Mouse (Mus musculus): ENCODE results near the gene Plcb4. TPM values are rescaled to one million over a fixed set of nuclear protein-coding genes. Genes with fewer than 3 reads are reported as not detected.

Gene Plcb4
- polyA plus RNA-seq, 1 experiment, result 20.3 TPM

DNA sequence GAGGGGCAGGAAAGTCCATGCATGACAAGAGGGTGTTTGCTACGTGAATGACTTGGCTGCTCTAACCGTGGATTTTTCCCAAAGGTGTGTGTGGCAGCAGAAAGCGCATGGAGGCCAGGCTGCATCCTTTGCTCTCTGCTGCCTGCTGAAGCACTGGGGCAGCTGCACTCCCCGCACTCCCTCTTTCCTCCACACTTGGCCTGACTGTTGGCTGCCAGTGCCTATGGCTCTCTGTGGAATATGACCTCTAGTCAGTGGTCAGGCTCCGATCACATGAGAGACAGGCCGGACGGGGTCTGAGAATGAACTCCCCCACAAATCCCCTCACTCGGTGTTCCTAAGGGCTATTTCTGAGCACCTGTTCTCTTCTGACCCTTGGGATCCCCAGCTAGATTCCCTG is 297.0 kb downstream of the Plcb4 start:
- no peak overlapping the region for H3K4me3 ChIP-seq (replicated peaks; ENCODE audit: extremely low read depth, low read depth, low read length)
- TF ChIP-seq CTCF (IDR thresholded peaks at IDR 0.05; ENCODE audit: insufficient read depth, low read length) (no peak), POLR2A (IDR thresholded peaks at IDR 0.05; ENCODE audit: borderline replicate concordance, extremely low read depth, low read depth, low read length) (no peak)
- peaks cover 23% of the 10 kb centered on the region for H3K4me1 ChIP-seq (ENCODE audit: control insufficient read depth, insufficient read depth, low read length)
- no peak for DNase-seq
- WGBS, result 88% methylated on average over 8 of the region's 8 CpGs

GRCm38 (mm10) chr2:135957689-135958088 is 298.9 kb downstream of the Plcb4 start:
- 36% methylated on average over 7 of the region's 7 CpGs for WGBS
- TF ChIP-seq POLR2A (IDR thresholded peaks at IDR 0.05; ENCODE audit: borderline replicate concordance, extremely low read depth, low read depth, low read length) (no peak), CTCF (IDR thresholded peaks at IDR 0.05; ENCODE audit: insufficient read depth, low read length) (peak; percentile 94)
- peak; percentile 39 for DNase-seq
- peaks cover 23% of the 10 kb centered on the region for H3K4me1 ChIP-seq (ENCODE audit: control insufficient read depth, insufficient read depth, low read length)
- no peak overlapping the region for H3K4me3 ChIP-seq (replicated peaks; ENCODE audit: extremely low read depth, low read depth, low read length)

DNA sequence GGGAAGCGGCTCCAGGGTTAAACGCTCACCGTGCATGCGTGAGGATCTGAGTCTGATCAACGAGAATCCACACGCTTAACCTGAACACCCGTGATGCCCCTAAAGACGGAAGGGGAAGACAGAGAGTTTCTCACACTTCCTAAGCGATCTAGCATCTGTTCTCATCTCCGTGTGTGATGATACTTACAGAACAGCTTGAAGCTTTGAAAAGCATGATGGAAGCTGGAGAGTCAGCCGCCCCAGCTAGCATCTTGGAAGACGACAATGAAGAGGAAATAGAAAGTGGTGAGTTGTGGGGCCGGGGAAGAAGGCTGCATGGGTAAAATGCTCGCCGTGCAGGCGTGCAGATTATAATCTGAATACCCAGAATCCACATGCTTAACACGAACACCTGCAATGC is 299.6 kb downstream of the Plcb4 start:
- no peak for DNase-seq
- TF ChIP-seq POLR2A (IDR thresholded peaks at IDR 0.05; ENCODE audit: borderline replicate concordance, extremely low read depth, low read depth, low read length), result no peak
- no peak for TF ChIP-seq CTCF (IDR thresholded peaks at IDR 0.05; ENCODE audit: insufficient read depth, low read length)
- WGBS, result 95% methylated on average over 17 of the region's 17 CpGs
- Histone ChIP-seq H3K4me1 (ENCODE audit: control insufficient read depth, insufficient read depth, low read length) (peaks cover 23% of the 10 kb centered on the region), H3K4me3 (replicated peaks; ENCODE audit: extremely low read depth, low read depth, low read length) (no peak overlapping the region)

GRCm38 (mm10) chr2:135963089-135963488 is 304.3 kb downstream of the Plcb4 start:
- TF ChIP-seq CTCF (IDR thresholded peaks at IDR 0.05; ENCODE audit: insufficient read depth, low read length) (no peak), POLR2A (IDR thresholded peaks at IDR 0.05; ENCODE audit: borderline replicate concordance, extremely low read depth, low read depth, low read length) (no peak)
- 84% methylated on average over 14 of the region's 14 CpGs for WGBS

DNA sequence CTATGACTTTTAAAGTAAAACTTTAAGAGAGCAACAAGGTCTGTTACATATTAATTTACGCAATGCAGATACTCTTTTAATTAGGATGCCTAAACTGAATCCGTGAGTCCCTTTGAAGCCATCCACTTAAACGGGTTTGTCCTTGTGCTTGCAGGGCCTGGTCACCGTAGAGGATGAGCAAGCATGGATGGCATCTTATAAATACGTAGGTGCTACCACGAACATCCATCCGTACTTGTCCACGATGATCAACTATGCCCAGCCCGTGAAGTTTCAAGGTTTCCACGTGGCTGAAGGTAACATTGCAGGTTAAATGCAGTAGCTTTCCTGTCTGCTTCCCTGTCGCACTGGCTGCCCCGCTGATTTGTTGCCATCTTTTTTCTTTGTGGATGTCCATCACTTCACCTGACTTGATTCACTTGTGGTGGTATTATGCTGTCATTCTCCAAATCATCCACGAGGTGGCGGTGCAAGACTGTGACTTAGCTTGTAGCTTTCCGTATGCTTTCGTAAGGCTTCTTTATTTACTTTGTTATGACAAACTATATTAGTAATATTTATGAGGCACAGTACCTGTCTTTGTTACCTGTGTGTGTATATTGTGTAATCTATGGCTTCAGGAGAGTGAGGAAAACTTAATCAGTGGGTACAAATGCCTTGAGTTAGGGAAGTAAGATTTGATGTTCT is 308.2 kb downstream of the Plcb4 start:
- 54% methylated on average over 16 of the region's 16 CpGs for WGBS
- DNase-seq, result peak; percentile 47
- Histone ChIP-seq H3K4me3 (replicated peaks; ENCODE audit: extremely low read depth, low read depth, low read length) (no peak overlapping the region), H3K4me1 (ENCODE audit: control insufficient read depth, insufficient read depth, low read length) (no peaks in the 10 kb centered on the region)
- no peak for TF ChIP-seq POLR2A (IDR thresholded peaks at IDR 0.05; ENCODE audit: borderline replicate concordance, extremely low read depth, low read depth, low read length)
- TF ChIP-seq CTCF (IDR thresholded peaks at IDR 0.05; ENCODE audit: insufficient read depth, low read length), result peak; percentile 33; the same call in 1 of the 2 replicates

More at GRCm38 (mm10) chr2:135963089-135963488, 304.3 kb downstream of the Plcb4 start:
- DNase-seq, result no peak
- H3K4me3 ChIP-seq (replicated peaks; ENCODE audit: extremely low read depth, low read depth, low read length), result no peak overlapping the region
- H3K4me1 ChIP-seq (ENCODE audit: control insufficient read depth, insufficient read depth, low read length), result no peaks in the 10 kb centered on the region

- Histone ChIP-seq H3K4me1 (ENCODE audit: control insufficient read depth, insufficient read depth, low read length) (no peaks in the 10 kb centered on the region), H3K4me3 (replicated peaks; ENCODE audit: extremely low read depth, low read depth, low read length) (no peak overlapping the region)
- TF ChIP-seq POLR2A (IDR thresholded peaks at IDR 0.05; ENCODE audit: borderline replicate concordance, extremely low read depth, low read depth, low read length) (no peak), CTCF (IDR thresholded peaks at IDR 0.05; ENCODE audit: insufficient read depth, low read length) (no peak)
- WGBS, result 94% methylated on average over 12 of the region's 12 CpGs
- no peak for DNase-seq
These were observed 309.3 kb downstream of the Plcb4 start for GRCm38 (mm10) chr2:135968159-135968558.

GRCm38 (mm10) chr2:135970902-135971301 is 312.1 kb downstream of the Plcb4 start:
- TF ChIP-seq POLR2A (IDR thresholded peaks at IDR 0.05; ENCODE audit: borderline replicate concordance, extremely low read depth, low read depth, low read length), result no peak
- no peak for TF ChIP-seq CTCF (IDR thresholded peaks at IDR 0.05; ENCODE audit: insufficient read depth, low read length)
- no peak for DNase-seq
- Histone ChIP-seq H3K4me1 (ENCODE audit: control insufficient read depth, insufficient read depth, low read length) (no peaks in the 10 kb centered on the region), H3K4me3 (replicated peaks; ENCODE audit: extremely low read depth, low read depth, low read length) (no peak overlapping the region)
- WGBS, result 95% methylated on average over 4 of the region's 4 CpGs

GRCm38 (mm10) chr2:135975978-135976377 is 317.2 kb downstream of the Plcb4 start:
- 85% methylated on average over 9 of the region's 9 CpGs for WGBS
- no peak for DNase-seq
- no peak overlapping the region for H3K4me3 ChIP-seq (replicated peaks; ENCODE audit: extremely low read depth, low read depth, low read length)
- no peaks in the 10 kb centered on the region for H3K4me1 ChIP-seq (ENCODE audit: control insufficient read depth, insufficient read depth, low read length)
- no peak for TF ChIP-seq POLR2A (IDR thresholded peaks at IDR 0.05; ENCODE audit: borderline replicate concordance, extremely low read depth, low read depth, low read length)
- TF ChIP-seq CTCF (IDR thresholded peaks at IDR 0.05; ENCODE audit: insufficient read depth, low read length), result no peak

GRCm38 (mm10) chr2:135978790-135979189 is 320.0 kb downstream of the Plcb4 start:
- no peak for TF ChIP-seq CTCF (IDR thresholded peaks at IDR 0.05; ENCODE audit: insufficient read depth, low read length)
- TF ChIP-seq POLR2A (IDR thresholded peaks at IDR 0.05; ENCODE audit: borderline replicate concordance, extremely low read depth, low read depth, low read length), result no peak
- Histone ChIP-seq H3K4me1 (ENCODE audit: control insufficient read depth, insufficient read depth, low read length) (no peaks in the 10 kb centered on the region), H3K4me3 (replicated peaks; ENCODE audit: extremely low read depth, low read depth, low read length) (no peak overlapping the region)
- DNase-seq, result no peak
- 73% methylated on average over 5 of the region's 5 CpGs for WGBS

GRCm38 (mm10) chr2:135980428-135980827 is 321.6 kb downstream of the Plcb4 start:
- 55% methylated on average over 1 of the region's 1 CpGs for WGBS
- no peak for DNase-seq

More at GRCm38 (mm10) chr2:135980428-135980827, 321.6 kb downstream of the Plcb4 start:
- no peak overlapping the region for H3K4me3 ChIP-seq (replicated peaks; ENCODE audit: extremely low read depth, low read depth, low read length)
- TF ChIP-seq CTCF (IDR thresholded peaks at IDR 0.05; ENCODE audit: insufficient read depth, low read length) (no peak), POLR2A (IDR thresholded peaks at IDR 0.05; ENCODE audit: borderline replicate concordance, extremely low read depth, low read depth, low read length) (no peak)
- no peaks in the 10 kb centered on the region for H3K4me1 ChIP-seq (ENCODE audit: control insufficient read depth, insufficient read depth, low read length)
